Mouse (Mus musculus): Measurements from ENCODE around the gene Tead2.

Tead2 gene

DNA sequence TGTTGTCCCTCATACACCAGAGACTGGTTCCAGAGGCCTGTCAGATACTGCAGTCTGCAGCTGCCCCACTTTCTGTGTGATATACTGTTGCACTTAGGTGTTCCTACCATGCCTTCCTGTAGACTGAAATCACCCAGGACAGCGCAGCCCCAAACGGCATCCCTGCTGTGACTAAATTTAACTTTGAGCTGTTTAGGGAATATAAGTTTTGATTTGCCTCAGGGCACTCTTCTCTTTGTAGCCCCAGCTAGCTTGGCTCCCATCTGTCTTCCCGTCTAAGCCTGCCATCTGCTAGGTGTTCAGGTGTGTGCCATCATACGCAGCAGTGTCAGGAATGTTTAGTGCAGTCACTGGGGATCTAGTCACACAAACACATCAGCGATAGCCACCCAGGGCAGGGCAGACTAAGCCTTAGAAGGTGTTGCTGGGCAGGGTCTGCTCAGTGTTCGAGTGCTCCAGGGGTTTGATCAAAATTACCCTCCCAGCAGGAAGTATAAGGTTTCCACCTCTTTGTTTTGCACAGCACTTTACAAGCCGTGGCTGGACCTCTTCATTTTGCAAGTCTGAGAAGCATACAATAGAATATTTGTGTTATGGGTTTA is 47.6 kb downstream of the Tead2 start:
- DNase-seq, result no peak

DNA sequence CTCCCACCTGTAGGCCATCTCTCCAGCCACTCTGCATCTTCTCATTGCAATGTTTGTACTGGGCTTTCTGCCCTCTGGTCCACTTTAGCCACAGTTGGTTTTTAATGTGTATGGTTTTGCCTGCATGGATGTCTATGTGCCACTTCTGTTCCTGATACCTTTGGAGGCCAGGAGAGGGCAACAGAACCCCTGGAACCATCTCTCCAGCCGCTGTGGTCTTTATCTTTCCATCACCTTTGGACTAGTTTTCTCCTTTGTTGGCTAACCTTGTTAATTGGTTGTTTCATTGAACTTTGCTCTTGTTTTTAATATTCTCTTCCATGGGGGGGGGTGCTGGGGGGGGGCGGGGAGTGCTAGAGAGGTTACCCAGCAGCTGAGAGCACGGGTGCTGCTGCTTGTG is 48.8 kb downstream of the Tead2 start:
- DNase-seq, result no peak

GRCm38 (mm10) chr7:45265518-45265917 is 50.0 kb downstream of the Tead2 start:
- no peak for DNase-seq

- no peak for DNase-seq
Observed at GRCm38 (mm10) chr7:45272786-45273412, 57.3 kb downstream of the Tead2 start.

DNA sequence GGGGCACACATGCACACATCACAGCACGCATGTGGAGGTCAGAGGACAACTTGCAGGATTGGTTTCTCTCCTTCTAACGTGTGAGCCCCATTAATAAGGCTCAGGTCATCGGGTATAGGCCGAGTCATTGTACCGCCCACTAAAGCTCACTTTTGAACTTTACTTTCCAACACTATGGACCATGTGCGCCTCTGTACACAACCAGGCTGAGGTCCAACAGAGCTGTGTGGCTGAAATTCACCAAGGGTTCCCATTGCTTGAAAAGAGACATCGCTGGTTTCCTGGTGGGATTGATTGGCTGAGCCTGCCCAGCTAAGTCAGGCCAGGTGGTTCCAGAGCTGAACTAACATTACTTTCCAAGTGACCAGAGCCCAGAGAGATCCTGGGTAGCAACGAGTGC is 58.1 kb downstream of the Tead2 start:
- DNase-seq, result no peak

DNA sequence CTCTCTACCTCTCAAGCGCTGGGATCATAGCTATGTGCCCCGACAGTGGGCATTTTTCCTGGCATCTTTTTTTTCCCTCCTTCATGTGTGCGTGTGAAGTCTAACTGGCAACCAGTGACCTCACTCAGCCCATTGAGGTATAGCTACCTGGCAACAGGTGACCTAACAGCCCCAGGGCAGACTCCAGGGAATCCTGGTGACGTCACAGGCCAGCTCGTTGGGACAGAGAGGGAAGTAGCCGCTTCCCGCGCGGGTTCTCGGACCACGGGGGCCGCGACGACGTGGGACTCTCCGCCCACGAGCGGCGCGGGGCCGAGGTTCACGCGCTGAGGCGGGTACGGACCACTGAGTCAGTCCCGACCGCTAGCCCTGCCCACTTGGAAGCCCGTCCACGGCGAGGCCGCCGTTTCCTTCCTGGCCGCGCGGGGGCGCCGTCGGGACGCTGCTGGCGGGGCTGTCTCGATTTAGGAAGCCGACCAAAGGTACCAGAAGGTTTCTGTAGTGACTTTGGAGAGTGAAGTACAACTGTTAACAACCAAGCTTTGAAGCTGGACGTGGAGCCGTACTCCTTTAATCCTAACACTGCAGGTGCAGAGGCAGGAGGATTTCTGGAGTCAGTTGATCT is 61.7 kb downstream of the Tead2 start, which contains the start of gene Slc6a21:
Slc6a21 (plus strand) TSS at position 378 of the 625 bp plus-strand sequence.
- peak; percentile 94 to 95 for DNase-seq
